Mouse (Mus musculus): ENCODE results near the gene Enah. TPM values are rescaled to one million over a fixed set of nuclear protein-coding genes. Genes with fewer than 3 reads are reported as not detected.

Enah gene
- total RNA-seq, 2 experiments from 2014 or later = 158 to 182 TPM

DNA sequence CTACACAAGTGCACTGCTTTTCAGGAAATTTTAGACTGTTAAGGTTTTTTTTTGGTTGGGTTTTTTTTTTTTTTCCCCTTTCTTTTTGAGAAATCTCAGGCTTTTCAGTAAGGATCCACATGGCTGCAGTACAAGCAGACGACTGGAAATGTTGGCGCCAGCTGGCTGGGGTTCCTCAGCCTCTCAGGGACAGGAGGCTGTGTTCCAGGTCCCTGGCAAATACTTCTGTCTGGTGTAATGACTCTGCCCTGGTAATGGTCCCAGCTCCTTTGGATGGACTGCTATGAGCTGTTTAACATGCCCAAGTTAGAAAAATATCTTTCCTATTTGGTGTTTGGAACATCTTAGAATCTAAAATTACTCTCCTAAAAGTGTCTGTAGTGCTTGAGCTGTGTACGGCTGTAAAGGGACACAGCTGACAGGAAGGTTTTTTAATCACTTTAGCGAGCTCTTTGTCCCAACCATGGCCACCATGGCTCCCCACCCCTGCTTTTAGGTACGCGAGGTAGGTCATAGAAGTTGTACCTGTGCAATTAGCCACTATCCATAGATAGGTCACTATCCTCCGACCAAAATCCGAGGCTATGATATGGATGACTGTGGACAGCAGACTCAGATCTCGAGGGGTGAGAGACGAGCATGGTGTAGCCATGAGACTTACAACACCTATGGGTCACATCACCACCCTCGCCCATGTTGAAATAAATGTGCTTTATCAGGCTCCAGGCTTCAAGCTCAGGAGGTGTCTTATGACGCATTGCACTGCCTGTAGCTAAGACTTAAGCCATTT is 168.1 kb downstream of the Enah start:
- DNase-seq (ENCODE audit: extremely low spot score in 1 of 2, low spot score in 1 of 2) = peak; percentile 35 to 46

- DNase-seq (ENCODE audit: extremely low spot score in 1 of 2, low spot score in 1 of 2) = no peak
These were observed 169.3 kb downstream of the Enah start for GRCm38 (mm10) chr1:181850441-181850840.

DNA sequence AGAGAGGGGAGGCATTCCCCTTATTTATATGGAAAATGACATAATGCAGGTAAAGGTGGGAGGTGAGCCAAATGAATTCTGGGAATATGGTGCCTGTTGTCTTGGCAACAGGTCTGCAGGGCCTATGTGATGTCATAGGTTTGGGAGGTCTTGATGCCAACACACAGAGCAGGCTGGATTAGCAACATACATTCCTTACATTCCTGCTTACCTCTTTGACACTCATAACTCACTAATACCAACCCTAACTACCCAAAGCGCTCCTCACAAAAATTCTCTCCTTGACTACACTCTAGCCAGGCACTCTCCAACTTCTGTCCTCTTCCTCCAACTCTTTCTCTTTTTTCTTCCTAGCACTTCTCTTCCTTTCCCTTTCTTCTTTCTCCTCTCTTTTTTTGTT is 171.6 kb downstream of the Enah start:
- no peak for DNase-seq (ENCODE audit: extremely low spot score in 1 of 2, low spot score in 1 of 2)

DNA sequence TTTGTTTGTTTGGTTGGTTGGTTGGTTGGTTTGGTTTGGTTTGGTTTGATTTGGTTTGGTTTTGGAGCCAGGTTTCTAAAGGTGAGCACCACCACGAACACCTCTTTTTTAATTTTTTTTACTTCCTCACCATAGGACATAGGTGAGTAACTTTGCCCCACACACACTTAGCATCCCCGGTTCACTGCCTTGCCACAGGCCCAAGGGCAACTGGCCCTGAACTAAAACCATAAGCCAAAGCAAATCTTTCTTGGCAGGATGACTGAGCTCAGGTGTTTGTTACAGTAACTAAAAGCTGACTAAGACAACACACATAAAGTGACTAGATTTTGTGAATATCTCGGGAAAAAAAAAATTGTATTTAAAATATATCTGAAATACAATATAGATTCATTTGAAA is 172.4 kb downstream of the Enah start:
- DNase-seq (ENCODE audit: extremely low spot score in 1 of 2, low spot score in 1 of 2) = no peak

Other genes starting within 250 kb of the Enah start
- 10 to 100 TPM; 12.4 to 12.5 TPM for gene Lbr, start 176.9 kb downstream of the Enah start, total RNA-seq (2021)
- 10 to 100 TPM; 61.7 to 71.3 TPM for gene Srp9, start 104.7 kb upstream of the Enah start, total RNA-seq (2021)
- gene Vmn1r1, start 144.5 kb upstream of the Enah start, total RNA-seq (2021) = not detected